Mouse (Mus musculus) liver, embryonic 13.5 days (tissue): Measurements from ENCODE around the gene Krtap29-1. TPM values are rescaled to one million over a fixed set of nuclear protein-coding genes. Genes with fewer than 3 reads are reported as not detected.

Experiments used
- ATAC-seq: fragments of 200-750 bp; cut with Nextera tagmentation; 2 replicates; pipeline ENCODE4 v1.8.0; 2017; ENCODE audit warnings: low read depth, mild to moderate bottlenecking, moderate number of reproducible peaks, moderate library complexity
- DNase-seq: peaks from one replicate; pipeline ENCODE4 v3.0.0; 2022
- H3K27ac ChIP-seq: fragments of 300-500 bp; sonication (generic); 2 replicates; pipeline ENCODE4 v1.5.1; 2015; ENCODE audit warnings: moderate library complexity, mild to moderate bottlenecking, inconsistent platforms
- H3K27me3 ChIP-seq: fragments of 300-500 bp; sonication (generic); 2 replicates; pipeline ENCODE4 v1.6.1; 2015; ENCODE audit warnings: mild to moderate bottlenecking, inconsistent platforms
- H3K36me3 ChIP-seq: fragments of 300-500 bp; sonication (generic); 2 replicates; pipeline ENCODE4 v1.6.1; 2015; ENCODE audit warnings: mild to moderate bottlenecking, inconsistent platforms
- H3K4me1 ChIP-seq: fragments of 300-500 bp; sonication (generic); replicated peaks from 2 replicates; pipeline ENCODE4 v1.6.1; 2015; ENCODE audit warnings: inconsistent platforms
- H3K4me2 ChIP-seq: fragments of 300-500 bp; sonication (generic); 2 replicates; pipeline ENCODE4 v1.6.1; 2015; ENCODE audit warnings: inconsistent platforms, mild to moderate bottlenecking, moderate library complexity
- H3K4me3 ChIP-seq: fragments of 300-500 bp; sonication (generic); replicated peaks from 2 replicates; pipeline ENCODE4 v1.5.1; 2015; ENCODE audit warnings: mild to moderate bottlenecking, inconsistent platforms
- H3K9ac ChIP-seq: fragments of 300-500 bp; sonication (generic); 2 replicates; pipeline ENCODE4 v1.6.1; 2015; ENCODE audit warnings: mild to moderate bottlenecking, inconsistent platforms
- H3K9me3 ChIP-seq: fragments of 300-500 bp; sonication (generic); replicated peaks from 2 replicates; pipeline ENCODE4 v1.6.1; 2016; ENCODE audit warnings: inconsistent platforms
- WGBS: fragments of 180-500 bp; shearing (Covaris S2); methylation state at CpG from one replicate; pipeline ENCODE4 v1.1.7; 2015; ENCODE audit not compliant: insufficient replicate concordance; 5-methylcytosine and 5-hydroxymethylcytosine counted together
- polyA plus RNA-seq: library from polyadenylated mRNA; unstranded; fragments of >200 nt; fragmentation: Nextera tagmentation; extraction: Ambion mirVana; gene quantifications from 2 replicates; pipeline ENCODE4 v1.2.1, GENCODE M21; 2015

The Krtap29-1 gene
- polyA plus RNA-seq, 1 experiment from 2014 or later: not detected

DNA sequence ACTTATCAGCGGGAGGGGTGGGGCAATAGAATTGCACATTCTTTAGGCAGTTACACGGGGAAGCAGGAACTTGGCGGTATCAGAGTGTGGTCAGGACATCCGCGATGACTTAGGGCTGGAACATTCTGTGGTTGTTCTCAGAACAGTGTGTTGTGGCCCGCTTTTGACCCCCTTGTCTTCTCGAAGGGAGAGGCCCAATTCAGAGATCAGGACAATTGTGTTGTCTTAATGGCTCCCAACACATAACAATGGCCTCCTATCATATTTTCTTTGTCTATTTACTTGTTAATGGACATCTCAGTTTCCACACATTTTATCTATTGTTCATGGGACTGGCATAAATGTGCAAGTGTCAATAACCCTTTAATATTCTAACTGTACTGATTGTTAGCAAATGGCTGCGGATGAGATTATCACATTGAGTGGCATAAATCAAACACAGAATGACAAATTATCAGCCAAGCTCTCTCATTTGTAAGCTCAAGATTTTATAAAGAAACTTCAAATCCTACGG is 41.0 kb downstream of the Krtap29-1 start:
- Histone ChIP-seq H3K4me2 (no peak overlapping the region), H3K4me1 (no peaks in the 10 kb centered on the region), H3K36me3 (no peaks in the 10 kb centered on the region), H3K27ac (no peak overlapping the region), H3K27me3 (no peaks in the 10 kb centered on the region), H3K4me3 (no peak overlapping the region), H3K9me3 (no peaks in the 10 kb centered on the region), H3K9ac (no peak overlapping the region)
- ATAC-seq (no peak), DNase-seq (no peak)
- WGBS: 46% methylated on average over 9 of the region's 9 CpGs

DNA sequence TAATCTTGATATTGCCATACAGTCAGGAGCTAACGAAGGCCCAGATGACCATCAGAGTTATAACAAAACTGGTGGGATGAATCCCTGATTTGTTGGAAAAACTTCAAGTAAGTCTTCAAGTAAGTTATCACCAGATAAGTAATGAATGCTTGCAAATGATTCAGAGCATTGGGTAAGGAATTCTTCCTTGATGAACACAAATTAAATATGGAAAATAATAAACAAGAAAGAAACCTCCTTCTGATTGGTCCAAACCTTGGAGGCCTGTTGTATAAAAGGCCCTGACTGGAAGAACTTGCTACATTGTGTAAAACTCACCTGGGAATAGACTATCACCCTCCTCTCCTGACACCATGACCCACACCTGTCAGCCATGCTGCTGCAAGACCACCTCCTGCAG is 42.9 kb downstream of the Krtap29-1 start, which contains the start of gene Krtap31-2:
Gene Krtap31-2 (plus strand): TSS at position 301 of the 400 bp plus-strand sequence.
- Histone ChIP-seq H3K4me2 (no peak within 1 kb of the TSS), H3K27ac (no peak within 1 kb of the TSS), H3K9ac (no peak within 1 kb of the TSS), H3K4me1 (no peaks in the 10 kb centered on the region), H3K27me3 (0 out of 2 replicates have a peak, but pooled peaks cover 3% of the 10 kb centered on the region), H3K4me3 (no peak within 1 kb of the TSS), H3K36me3 (no peaks in the 10 kb centered on the region), H3K9me3 (no peaks in the 10 kb centered on the region)
- DNase-seq (no peak), ATAC-seq (no peak)
- WGBS: 70% methylated on average over 1 of the region's 1 CpGs

Other genes starting within 250 kb of the Krtap29-1 start
- gene Gm14180, start 244.8 kb downstream of the Krtap29-1 start, polyA plus RNA-seq: not detected in 2 replicates
- not detected in 2 replicates for gene Gm11595, start 206.1 kb downstream of the Krtap29-1 start, polyA plus RNA-seq
- not detected in 2 replicates for gene Krtap4-8, start 198.3 kb downstream of the Krtap29-1 start, polyA plus RNA-seq
- gene Krtap4-9, start 193.9 kb downstream of the Krtap29-1 start, polyA plus RNA-seq: not detected in 2 replicates
- not detected in 2 replicates for gene Gm11596, start 185.6 kb downstream of the Krtap29-1 start, polyA plus RNA-seq
- not detected in 2 replicates for gene Gm11569, start 180.1 kb downstream of the Krtap29-1 start, polyA plus RNA-seq
- not detected in 2 replicates for gene Gm11554, start 174.6 kb downstream of the Krtap29-1 start, polyA plus RNA-seq
- gene Krtap4-13, start 169.2 kb downstream of the Krtap29-1 start, polyA plus RNA-seq: not detected in 2 replicates
- not detected in 2 replicates for gene Gm11564, start 163.4 kb downstream of the Krtap29-1 start, polyA plus RNA-seq
- gene 2300003K06Rik, start 141.0 kb downstream of the Krtap29-1 start, polyA plus RNA-seq: not detected in 2 replicates
- gene Krtap4-16, start 127.4 kb downstream of the Krtap29-1 start, polyA plus RNA-seq: not detected in 2 replicates
- not detected in 2 replicates for gene Gm11568, start 121.1 kb downstream of the Krtap29-1 start, polyA plus RNA-seq
- gene Gm11559, start 114.6 kb downstream of the Krtap29-1 start, polyA plus RNA-seq: not detected in 2 replicates
- gene Krtap9-1, start 105.7 kb downstream of the Krtap29-1 start, polyA plus RNA-seq: not detected in 2 replicates
- gene Gm11567, start 99.9 kb downstream of the Krtap29-1 start, polyA plus RNA-seq: not detected in 2 replicates
- gene Krtap31-1, start 71.1 kb downstream of the Krtap29-1 start, polyA plus RNA-seq: not detected in 2 replicates
- not detected in 2 replicates for gene Gm11565, start 64.3 kb downstream of the Krtap29-1 start, polyA plus RNA-seq
- not detected in 2 replicates for gene Krtap31-2, start 42.8 kb downstream of the Krtap29-1 start, polyA plus RNA-seq
- gene Krtap9-5, start 30.6 kb downstream of the Krtap29-1 start, polyA plus RNA-seq: not detected in 2 replicates
- not detected in 2 replicates for gene Krtap16-1, start 7.5 kb upstream of the Krtap29-1 start, polyA plus RNA-seq
- not detected in 2 replicates for gene Krtap17-1, start 14.9 kb upstream of the Krtap29-1 start, polyA plus RNA-seq
- not detected in 2 replicates for gene Krt33a, start 37.2 kb upstream of the Krtap29-1 start, polyA plus RNA-seq
- gene Krt33b, start 50.8 kb upstream of the Krtap29-1 start, polyA plus RNA-seq: not detected in 2 replicates
- gene Krt34, start 62.5 kb upstream of the Krtap29-1 start, polyA plus RNA-seq: not detected in 2 replicates
- gene Krt31, start 71.5 kb upstream of the Krtap29-1 start, polyA plus RNA-seq: not detected in 2 replicates
- gene Krt32, start 109.2 kb upstream of the Krtap29-1 start, polyA plus RNA-seq: not detected in 2 replicates
- not detected in 2 replicates for gene Krt35, start 117.2 kb upstream of the Krtap29-1 start, polyA plus RNA-seq
- not detected in 2 replicates for gene Krt36, start 126.6 kb upstream of the Krtap29-1 start, polyA plus RNA-seq
- 0.10 and 0.20 TPM in 2 replicates for gene Krt13, start 142.5 kb upstream of the Krtap29-1 start, polyA plus RNA-seq
- 1.5 and 2.1 TPM in 2 replicates for gene Krt15, start 156.9 kb upstream of the Krtap29-1 start, polyA plus RNA-seq
- 2.6 and 4.3 TPM in 2 replicates for gene Krt19, start 169.6 kb upstream of the Krtap29-1 start, polyA plus RNA-seq
- gene Krt9, start 214.2 kb upstream of the Krtap29-1 start, polyA plus RNA-seq: not detected in 2 replicates
- 0.90 and 1.0 TPM in 2 replicates for gene Krt14, start 228.5 kb upstream of the Krtap29-1 start, polyA plus RNA-seq